In the genomic region with DNA sequence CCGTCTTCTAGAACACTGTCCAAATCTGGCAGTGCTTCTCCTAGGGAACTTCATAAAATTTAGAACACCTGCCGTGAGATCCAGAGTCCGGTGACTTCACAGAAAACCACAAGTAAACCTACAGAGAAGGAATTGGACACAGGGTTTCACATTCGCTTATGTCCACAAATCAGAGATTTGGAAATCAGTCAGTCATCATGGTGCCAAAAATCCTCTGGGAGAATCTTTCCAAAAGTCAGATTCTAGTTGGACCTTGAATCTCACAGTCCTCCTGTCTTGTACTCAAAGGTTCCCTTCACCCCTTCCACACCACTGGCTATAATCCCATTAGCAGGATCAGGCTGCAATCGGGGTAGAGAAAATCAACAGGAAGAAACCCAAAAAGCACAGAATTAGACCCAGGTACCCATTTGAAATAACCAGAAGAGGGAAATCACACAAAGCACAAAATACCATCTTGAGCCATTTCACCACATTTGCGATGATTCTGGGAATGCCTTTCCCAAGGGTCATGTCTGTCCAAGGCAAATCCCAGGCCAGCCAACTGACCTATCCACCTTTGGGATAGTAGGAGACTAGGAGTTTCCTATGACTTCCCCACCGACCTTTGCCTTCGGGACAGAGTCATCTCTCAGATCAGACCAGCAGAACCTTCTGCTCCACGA, we compare ENCODE assay signal across 34 mouse cellular contexts. TPM values are rescaled to one million over a fixed set of nuclear protein-coding genes. Genes with fewer than 3 reads are reported as not detected.
"Had no signal": no experiment of that assay in that cellular context is flagged by ENCODE, and none has a peak within 500 bp of the region (broad histone marks: within the 10 kb centered on the region; RNA-seq: fewer than 3 reads in every experiment).

No protein-coding gene starts in this region.

- H3K4me2 ChIP-seq: heart, embryonic 11.5 days; heart, embryonic 12.5 days; heart, embryonic 13.5 days; heart, embryonic 15.5 days; hindbrain, embryonic 12.5 days; hindbrain, embryonic 13.5 days; hindbrain, embryonic 14.5 days; hindbrain, embryonic 15.5 days; intestine, embryonic 15.5 days; kidney, embryonic 15.5 days had no signal

- H3K4me1 ChIP-seq: hindbrain, embryonic 10.5 days; hindbrain, embryonic 12.5 days; hindbrain, embryonic 13.5 days; hindbrain, embryonic 15.5 days; intestine, embryonic 15.5 days; kidney, embryonic 15.5 days had no signal

- H3K27ac ChIP-seq: heart, embryonic 13.5 days; heart, embryonic 15.5 days; hindbrain, embryonic 10.5 days; hindbrain, embryonic 12.5 days; hindbrain, embryonic 13.5 days; hindbrain, embryonic 14.5 days; hindbrain, embryonic 15.5 days; hindbrain, postnatal 0 days; intestine, embryonic 15.5 days; kidney, embryonic 15.5 days; kidney, postnatal 0 days; layer of hippocampus, adult 2 months; left cerebral cortex, adult 2 months had no signal

- H3K36me3 ChIP-seq: heart, embryonic 12.5 days; heart, embryonic 13.5 days; heart, embryonic 15.5 days; hindbrain, embryonic 10.5 days; hindbrain, embryonic 12.5 days; hindbrain, embryonic 13.5 days; hindbrain, embryonic 15.5 days; intestine, embryonic 15.5 days; kidney, embryonic 15.5 days had no signal

- H3K9ac ChIP-seq: heart, embryonic 12.5 days; heart, embryonic 13.5 days; heart, embryonic 15.5 days; hindbrain, embryonic 12.5 days; hindbrain, embryonic 13.5 days; hindbrain, embryonic 14.5 days; hindbrain, embryonic 15.5 days; intestine, embryonic 15.5 days; kidney, embryonic 15.5 days had no signal

- H3K27me3 ChIP-seq: heart, embryonic 15.5 days; hindbrain, embryonic 12.5 days; hindbrain, embryonic 13.5 days; hindbrain, embryonic 15.5 days; intestine, embryonic 15.5 days; kidney, embryonic 15.5 days had no signal

- DNase-seq: heart, postnatal 10 days; heart, postnatal 14 days; kidney, adult 11 months; kidney, adult 18-20 months; kidney, adult 2 months; kidney, adult 8-10 months; kidney, adult 9 months; kidney, postnatal 10 days; kidney, postnatal 14 days; kidney, postnatal 25 days; kidney, postnatal 36 days; kidney, postnatal 4 days; layer of hippocampus, adult 9-11 months; layer of hippocampus, postnatal 36 days had no signal

- H3K4me3 ChIP-seq: heart, embryonic 12.5 days; heart, embryonic 13.5 days; heart, embryonic 15.5 days; hindbrain, embryonic 10.5 days; hindbrain, embryonic 12.5 days; hindbrain, embryonic 13.5 days; hindbrain, embryonic 15.5 days; intestine, embryonic 15.5 days; kidney, embryonic 15.5 days; layer of hippocampus, adult 2 months; left cerebral cortex, adult 2 months had no signal

- H3K9me3 ChIP-seq: heart, embryonic 12.5 days; heart, embryonic 13.5 days; heart, embryonic 15.5 days; hindbrain, embryonic 10.5 days; hindbrain, embryonic 12.5 days; hindbrain, embryonic 13.5 days; hindbrain, embryonic 15.5 days; intestine, embryonic 15.5 days; kidney, embryonic 15.5 days had no signal

- ATAC-seq: hindbrain, embryonic 16.5 days; hindbrain, postnatal 0 days; inflammation-experienced regulatory T-cells, adult 6 months; intestine, embryonic 15.5 days; intestine, embryonic 16.5 days; intestine, postnatal 0 days had no signal

RNA-seq across cellular contexts. Expression of a gene that starts 15.6 kb away (rescaled TPM):
- total RNA-seq: hematopoietic stem cell, adult 5-6 weeks had no signal
